Mouse (Mus musculus) midbrain, embryonic 14.5 days (tissue): ENCODE results near the gene Pou5f1. TPM values are rescaled to one million over a fixed set of nuclear protein-coding genes. Genes with fewer than 3 reads are reported as not detected.

Source experiments
- ATAC-seq: fragments of 200-750 bp; cut with Nextera tagmentation; 2 replicates; pipeline ENCODE4 v1.8.0; 2017; ENCODE audit warnings: moderate number of reproducible peaks, moderate library complexity; ENCODE audit not compliant: low FRiP score, low TSS enrichment
- DNase-seq: peaks from one replicate; pipeline ENCODE4 v3.0.0-alpha.2; 2015
- H3K27ac ChIP-seq: fragments of 300-500 bp; sonication (generic); replicated peaks from 2 replicates; pipeline ENCODE4 v1.5.1; 2014; ENCODE audit warnings: mild to moderate bottlenecking, low read depth, low read length, moderate library complexity
- H3K27me3 ChIP-seq: fragments of 300-500 bp; sonication (generic); 2 replicates; pipeline ENCODE4 v1.6.1; 2014; ENCODE audit warnings: low read length, control low read depth, mixed read lengths; ENCODE audit not compliant: control insufficient read depth, insufficient read depth
- H3K36me3 ChIP-seq: fragments of 300-500 bp; sonication (generic); 2 replicates; pipeline ENCODE4 v1.6.1; 2014; ENCODE audit warnings: low read length, control low read depth; ENCODE audit not compliant: control insufficient read depth, insufficient read depth
- H3K4me1 ChIP-seq: fragments of 300-500 bp; sonication (generic); 2 replicates; pipeline ENCODE4 v1.6.1; 2014; ENCODE audit warnings: mild to moderate bottlenecking, antibody characterized with exemption, low read length, control low read depth; ENCODE audit not compliant: control insufficient read depth, insufficient read depth
- H3K4me2 ChIP-seq: fragments of 300-500 bp; sonication (generic); 2 replicates; pipeline ENCODE4 v1.6.1; 2014; ENCODE audit warnings: mild to moderate bottlenecking, low read length, moderate library complexity
- H3K4me3 ChIP-seq: fragments of 300-500 bp; sonication (generic); replicated peaks from 2 replicates; pipeline ENCODE4 v1.5.1; 2014; ENCODE audit warnings: low read depth, low read length
- H3K9ac ChIP-seq: fragments of 300-500 bp; sonication (generic); replicated peaks from 2 replicates; pipeline ENCODE4 v1.6.1; 2014; ENCODE audit warnings: mild to moderate bottlenecking, low read length, moderate library complexity
- H3K9me3 ChIP-seq: fragments of 300-500 bp; sonication (generic); 2 replicates; pipeline ENCODE4 v1.6.1; 2016; ENCODE audit warnings: low read length, control low read depth, mixed read lengths; ENCODE audit not compliant: control insufficient read depth
- WGBS: fragments of 180-500 bp; shearing (Covaris S2); extraction: QIAGEN DNeasy Blood & Tissue Kit; methylation state at CpG from one replicate; pipeline ENCODE4 v1.1.7; 2014; 5-methylcytosine and 5-hydroxymethylcytosine counted together
- polyA plus RNA-seq: library from polyadenylated mRNA; unstranded; fragments of >200 nt; fragmentation: Nextera tagmentation; extraction: Ambion mirVana; gene quantifications from 2 replicates; pipeline ENCODE4 v1.2.1, GENCODE M21; 2014

Pou5f1 gene
- polyA plus RNA-seq, 1 experiment from 2014 or later: not detected

- Histone ChIP-seq H3K9ac (no peak overlapping the region), H3K27ac (peak overlapping the region; percentile 39; the same call in 1 of the 2 replicates), H3K4me1 (0 out of 2 replicates have a peak, but pooled peaks cover 6% of the 10 kb centered on the region), H3K4me3 (no peak overlapping the region), H3K4me2 (peak overlapping the region; percentile 29), H3K36me3 (no peaks in the 10 kb centered on the region), H3K9me3 (no peaks in the 10 kb centered on the region), H3K27me3 (no peaks in the 10 kb centered on the region)
- 74% methylated on average over 15 of the region's 15 CpGs for WGBS
- DNase-seq: no peak
- ATAC-seq: no peak
Observed at GRCm38 (mm10) chr17:35542761-35543411, 37.1 kb downstream of the Pou5f1 start.

DNA sequence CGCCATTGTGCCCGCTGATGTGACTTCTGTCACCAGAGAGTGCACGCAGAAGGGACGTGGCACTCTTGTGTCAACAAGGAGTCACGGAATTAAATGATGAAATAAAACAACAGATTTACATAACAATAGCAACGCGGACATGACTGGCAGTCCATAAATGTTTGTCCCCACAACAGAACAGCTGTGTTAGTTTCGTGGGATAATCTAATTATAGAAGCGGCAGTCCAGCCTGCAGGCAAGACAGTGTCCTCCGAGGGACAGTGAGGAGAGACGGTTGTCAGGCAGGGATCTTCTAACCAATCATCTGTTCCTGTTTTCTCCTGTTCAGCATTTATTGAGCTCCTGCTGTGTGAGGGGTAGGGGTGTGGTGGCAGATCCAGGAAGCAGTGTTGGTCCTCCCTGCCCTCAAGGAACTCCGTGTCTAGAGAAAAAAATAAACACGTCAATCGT lies 37.6 kb downstream of the Pou5f1 start:
- Histone ChIP-seq H3K36me3 (no peaks in the 10 kb centered on the region), H3K9ac (no peak overlapping the region), H3K4me3 (no peak overlapping the region), H3K27ac (0 out of 2 replicates have a peak overlapping the region, but pooled peaks have one; percentile 39), H3K4me1 (0 out of 2 replicates have a peak, but pooled peaks cover 6% of the 10 kb centered on the region), H3K9me3 (no peaks in the 10 kb centered on the region), H3K27me3 (no peaks in the 10 kb centered on the region), H3K4me2 (peak overlapping the region; percentile 29)
- peak; percentile 62; the same call in 1 of the 2 replicates for ATAC-seq
- DNase-seq: peak; percentile 54
- WGBS: 9% methylated on average over 14 of the region's 14 CpGs

- 74% methylated on average over 6 of the region's 6 CpGs for WGBS
- Histone ChIP-seq H3K4me1 (0 out of 2 replicates have a peak, but pooled peaks cover 6% of the 10 kb centered on the region), H3K36me3 (no peaks in the 10 kb centered on the region), H3K9ac (no peak overlapping the region), H3K27ac (no peak overlapping the region), H3K27me3 (no peaks in the 10 kb centered on the region), H3K9me3 (no peaks in the 10 kb centered on the region), H3K4me2 (no peak overlapping the region), H3K4me3 (no peak overlapping the region)
- DNase-seq: no peak
- no peak for ATAC-seq
Observed at GRCm38 (mm10) chr17:35544001-35544400, 38.2 kb downstream of the Pou5f1 start.

DNA sequence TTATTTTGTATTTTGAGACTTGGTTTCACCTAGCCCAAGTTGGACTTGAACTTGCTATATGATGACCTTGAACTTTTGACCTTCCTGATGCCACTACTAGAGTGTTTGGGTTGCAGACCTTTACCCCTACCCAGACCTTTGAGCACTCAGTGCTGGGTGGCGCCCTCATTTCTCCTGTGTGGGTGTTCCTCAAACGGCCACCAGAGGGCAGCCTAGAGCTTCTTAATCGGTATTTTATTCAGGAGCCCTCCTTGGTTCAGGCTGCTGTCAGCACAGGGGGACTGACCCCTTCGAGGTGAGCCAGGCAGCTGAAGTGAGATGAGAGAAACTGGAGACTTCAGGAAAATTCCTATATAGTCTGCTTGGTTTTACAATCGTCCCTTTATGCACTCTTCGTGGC lies 38.9 kb downstream of the Pou5f1 start:
- no peaks in the 10 kb centered on the region for H3K36me3 ChIP-seq
- H3K27ac ChIP-seq: no peak overlapping the region
- H3K4me2 ChIP-seq: no peak overlapping the region
- ATAC-seq: no peak
- 0 out of 2 replicates have a peak, but pooled peaks cover 6% of the 10 kb centered on the region for H3K4me1 ChIP-seq
- no peak overlapping the region for H3K9ac ChIP-seq
- no peaks in the 10 kb centered on the region for H3K27me3 ChIP-seq
- no peak overlapping the region for H3K4me3 ChIP-seq
- 30% methylated on average over 6 of the region's 6 CpGs for WGBS
- H3K9me3 ChIP-seq: no peaks in the 10 kb centered on the region
- peak; percentile 81 for DNase-seq

DNA sequence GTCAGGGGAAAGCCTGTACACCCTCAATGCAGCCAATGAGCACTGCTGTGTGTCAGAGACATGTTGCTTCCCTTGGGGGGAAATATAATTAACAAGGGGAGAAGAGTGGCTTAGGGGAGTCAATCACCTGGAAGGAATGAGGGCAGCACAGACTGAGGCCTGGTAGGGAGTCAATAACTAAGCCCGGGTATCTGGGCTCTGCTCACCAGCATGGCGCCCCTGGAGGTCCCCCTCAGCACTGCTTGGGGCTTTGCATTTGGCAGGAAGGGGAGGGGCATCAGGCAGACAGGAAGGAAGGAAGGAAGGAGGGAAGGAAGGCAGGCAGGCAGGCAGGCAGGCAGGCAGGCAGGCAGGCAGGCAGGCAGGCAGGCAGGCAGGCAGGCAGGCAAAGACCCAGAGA lies 41.6 kb downstream of the Pou5f1 start:
- no peak for DNase-seq
- no peak overlapping the region for H3K4me2 ChIP-seq
- no peak overlapping the region for H3K9ac ChIP-seq
- 0 out of 2 replicates have a peak, but pooled peaks cover 6% of the 10 kb centered on the region for H3K4me1 ChIP-seq
- 88% methylated on average over 2 of the region's 2 CpGs for WGBS
- no peak for ATAC-seq
- no peak overlapping the region for H3K27ac ChIP-seq
- no peaks in the 10 kb centered on the region for H3K27me3 ChIP-seq
- no peak overlapping the region for H3K4me3 ChIP-seq
- no peaks in the 10 kb centered on the region for H3K9me3 ChIP-seq
- no peaks in the 10 kb centered on the region for H3K36me3 ChIP-seq

- 10% methylated on average over 5 of the region's 5 CpGs for WGBS
- no peak for DNase-seq
Observed at GRCm38 (mm10) chr17:35548636-35549035, 42.8 kb downstream of the Pou5f1 start.

DNA sequence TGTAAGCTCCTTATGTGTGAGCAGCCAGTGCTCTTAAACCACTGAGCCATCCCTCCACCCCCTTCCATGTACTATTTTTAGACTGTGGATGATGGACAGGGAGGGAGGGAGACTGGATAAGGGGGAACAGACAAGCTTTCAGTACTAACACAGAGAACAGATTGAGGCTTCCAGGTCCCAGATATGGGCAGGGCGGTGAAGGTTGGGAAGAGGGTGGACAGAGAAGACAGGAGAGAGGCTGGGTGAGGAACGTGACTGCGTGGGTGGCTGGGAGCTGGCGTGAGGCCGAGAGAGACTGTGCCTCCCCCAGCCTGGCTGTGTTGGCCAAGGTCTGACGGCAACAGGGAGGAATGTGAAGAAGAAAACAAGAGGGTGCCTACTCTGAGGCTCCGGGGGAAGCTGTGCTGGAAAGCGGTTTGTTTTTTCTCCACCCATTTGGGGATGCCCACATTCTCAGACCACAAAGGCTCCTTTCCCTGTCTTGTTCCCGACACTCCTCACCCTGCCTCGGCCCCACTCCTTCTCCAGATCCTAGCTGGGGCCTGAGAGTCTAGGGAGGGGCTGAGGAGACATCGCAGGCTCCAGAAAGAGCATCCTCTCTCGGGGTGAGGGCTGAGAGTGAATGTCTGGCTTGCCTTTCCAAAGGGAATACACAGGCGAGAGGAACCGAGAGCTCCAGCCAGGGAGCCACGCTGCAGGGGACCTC lies 43.8 kb downstream of the Pou5f1 start:
- H3K9me3 ChIP-seq: no peaks in the 10 kb centered on the region
- H3K27ac ChIP-seq: no peak overlapping the region
- H3K9ac ChIP-seq: no peak overlapping the region
- no peaks in the 10 kb centered on the region for H3K36me3 ChIP-seq
- H3K4me3 ChIP-seq: no peak overlapping the region
- DNase-seq (no peak), ATAC-seq (no peak)
- no peaks in the 10 kb centered on the region for H3K27me3 ChIP-seq
- WGBS: 46% methylated on average over 15 of the region's 15 CpGs
- no peaks in the 10 kb centered on the region for H3K4me1 ChIP-seq
- H3K4me2 ChIP-seq: no peak overlapping the region

More at GRCm38 (mm10) chr17:35548636-35549035, 42.8 kb downstream of the Pou5f1 start:
- Histone ChIP-seq H3K27me3 (no peaks in the 10 kb centered on the region), H3K4me1 (no peaks in the 10 kb centered on the region), H3K27ac (no peak overlapping the region), H3K4me2 (no peak overlapping the region), H3K9me3 (no peaks in the 10 kb centered on the region), H3K4me3 (no peak overlapping the region), H3K9ac (no peak overlapping the region), H3K36me3 (no peaks in the 10 kb centered on the region)
- ATAC-seq: no peak

- H3K4me2 ChIP-seq: no peak overlapping the region
- no peaks in the 10 kb centered on the region for H3K9me3 ChIP-seq
- 96% methylated on average over 4 of the region's 4 CpGs for WGBS
- no peaks in the 10 kb centered on the region for H3K36me3 ChIP-seq
- DNase-seq (no peak), ATAC-seq (no peak)
- H3K9ac ChIP-seq: no peak overlapping the region
- no peaks in the 10 kb centered on the region for H3K4me1 ChIP-seq
- no peaks in the 10 kb centered on the region for H3K27me3 ChIP-seq
- H3K27ac ChIP-seq: no peak overlapping the region
- H3K4me3 ChIP-seq: no peak overlapping the region
Observed at GRCm38 (mm10) chr17:35550143-35550494, 44.3 kb downstream of the Pou5f1 start.

GRCm38 (mm10) chr17:35550871-35551270 lies 45.1 kb downstream of the Pou5f1 start:
- Histone ChIP-seq H3K4me2 (no peak overlapping the region), H3K9ac (no peak overlapping the region), H3K4me1 (no peaks in the 10 kb centered on the region), H3K36me3 (no peaks in the 10 kb centered on the region), H3K27me3 (no peaks in the 10 kb centered on the region), H3K9me3 (no peaks in the 10 kb centered on the region), H3K27ac (no peak overlapping the region), H3K4me3 (no peak overlapping the region)
- DNase-seq: no peak
- no peak for ATAC-seq
- 56% methylated on average over 8 of the region's 8 CpGs for WGBS
